Mouse (Mus musculus) c-Kit-positive CD71-positive TER-119-negative erythroid progenitor cells, embryonic 14.5 days (primary cell): ENCODE measurements around the gene 4930432M17Rik.

ENCODE experiments used
- DNase-seq: peaks from one replicate; pipeline ENCODE4 v3.0.0-alpha.2; 2013; ENCODE audit warnings: low read depth

4930432M17Rik gene

GRCm38 (mm10) chr3:121670462-121670861 is at the start of gene 4930432M17Rik:
4930432M17Rik (plus strand) TSS chr3:121670762.
- DNase-seq, result no peak

GRCm38 (mm10) chr3:121625662-121626061 is 44.9 kb upstream of the 4930432M17Rik start:
- no peak for DNase-seq

GRCm38 (mm10) chr3:121626273-121626672 is 44.3 kb upstream of the 4930432M17Rik start:
- no peak for DNase-seq

GRCm38 (mm10) chr3:121628245-121628644 is 42.3 kb upstream of the 4930432M17Rik start:
- no peak for DNase-seq

GRCm38 (mm10) chr3:121630626-121631025 is 39.9 kb upstream of the 4930432M17Rik start:
- DNase-seq, result no peak

GRCm38 (mm10) chr3:121634963-121635362 is 35.6 kb upstream of the 4930432M17Rik start:
- DNase-seq, result no peak

- DNase-seq, result no peak
Observed at GRCm38 (mm10) chr3:121635505-121635904, 35.1 kb upstream of the 4930432M17Rik start.

- no peak for DNase-seq
Observed at GRCm38 (mm10) chr3:121636315-121636714, 34.2 kb upstream of the 4930432M17Rik start.

- DNase-seq, result no peak
Observed at GRCm38 (mm10) chr3:121636748-121637147, 33.8 kb upstream of the 4930432M17Rik start.

GRCm38 (mm10) chr3:121637792-121638191 is 32.8 kb upstream of the 4930432M17Rik start:
- DNase-seq, result no peak

GRCm38 (mm10) chr3:121638241-121638640 is 32.3 kb upstream of the 4930432M17Rik start:
- DNase-seq, result no peak

GRCm38 (mm10) chr3:121640611-121641010 is 30.0 kb upstream of the 4930432M17Rik start:
- DNase-seq, result no peak

GRCm38 (mm10) chr3:121643236-121643635 is 27.3 kb upstream of the 4930432M17Rik start:
- no peak for DNase-seq

GRCm38 (mm10) chr3:121645447-121645846 is 25.1 kb upstream of the 4930432M17Rik start:
- DNase-seq, result no peak

- DNase-seq, result no peak
Observed at GRCm38 (mm10) chr3:121646364-121647048, 24.1 kb upstream of the 4930432M17Rik start.

- no peak for DNase-seq
Observed at GRCm38 (mm10) chr3:121648238-121648778, 22.3 kb upstream of the 4930432M17Rik start.

GRCm38 (mm10) chr3:121650052-121650671 is 20.4 kb upstream of the 4930432M17Rik start:
- DNase-seq, result no peak

GRCm38 (mm10) chr3:121651710-121652109 is 18.9 kb upstream of the 4930432M17Rik start:
- DNase-seq, result no peak

GRCm38 (mm10) chr3:121652186-121652585 is 18.4 kb upstream of the 4930432M17Rik start:
- no peak for DNase-seq

- DNase-seq, result no peak
Observed at GRCm38 (mm10) chr3:121656922-121657321, 13.6 kb upstream of the 4930432M17Rik start.

GRCm38 (mm10) chr3:121662705-121663469 is 7.7 kb upstream of the 4930432M17Rik start:
- DNase-seq, result no peak

GRCm38 (mm10) chr3:121663470-121663847 is 7.1 kb upstream of the 4930432M17Rik start:
- DNase-seq, result no peak
